Mouse (Mus musculus): Measurements from ENCODE around the gene Olfr171. TPM values are rescaled to one million over a fixed set of nuclear protein-coding genes. Genes with fewer than 3 reads are reported as not detected.

Gene Olfr171
- polyA plus RNA-seq (2012; fragmentation: generic; extraction: Trizol) = not detected

DNA sequence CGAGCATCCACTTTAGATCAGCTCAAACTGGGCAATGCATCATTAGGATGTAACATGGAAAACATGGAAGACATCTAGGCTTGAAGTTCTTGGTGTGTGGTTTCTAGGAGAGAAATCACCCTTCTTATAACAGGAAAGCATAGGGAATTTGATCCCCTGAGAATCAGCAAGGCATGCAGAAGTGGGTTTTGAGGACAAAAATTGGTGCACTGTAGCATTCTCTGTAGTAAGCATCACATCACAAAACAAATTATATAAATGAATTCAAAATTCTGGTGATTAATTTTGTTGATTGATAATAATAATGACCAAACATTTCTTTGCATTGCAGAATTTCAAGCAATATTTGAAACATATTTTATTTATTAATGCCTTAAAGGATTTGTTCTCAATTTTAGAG, at the start of gene Olfr171:
Gene Olfr171 (minus strand): TSS at position 101 of the 400 bp plus-strand sequence.

DNA sequence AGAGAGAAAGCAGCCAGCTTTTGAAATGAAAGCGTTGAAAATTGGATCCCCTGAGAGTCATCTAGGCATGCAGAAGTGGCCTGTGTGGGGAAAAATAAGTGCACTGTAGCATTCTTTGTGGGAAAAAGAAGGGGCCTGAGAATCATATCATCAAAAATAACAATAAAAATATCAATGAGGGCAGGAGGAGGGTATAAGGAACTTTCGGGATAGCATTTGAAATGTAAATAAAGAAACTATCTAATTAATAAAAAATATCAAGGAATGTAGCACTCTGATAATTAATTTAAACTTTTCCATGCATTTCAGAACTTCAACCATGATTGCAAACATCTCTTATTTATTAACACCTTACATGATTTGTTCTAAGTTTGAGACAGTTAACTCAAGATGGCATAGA, 17.9 kb downstream of the Olfr171 start, which contains the start of gene Olfr170:
Gene Olfr170 (minus strand): TSS at position 101 of the 400 bp plus-strand sequence.

Other genes starting within 250 kb of the Olfr171 start
- not detected for gene Olfr165, start 206.8 kb downstream of the Olfr171 start, polyA plus RNA-seq (2012; fragmentation: generic; extraction: Trizol)
- gene Olfr166, start 146.2 kb downstream of the Olfr171 start, polyA plus RNA-seq (2012; fragmentation: generic; extraction: Trizol) = not detected
- not detected for gene Olfr167, start 107.7 kb downstream of the Olfr171 start, polyA plus RNA-seq (2012; fragmentation: generic; extraction: Trizol)
- not detected for gene Olfr168, start 94.4 kb downstream of the Olfr171 start, polyA plus RNA-seq (2012; fragmentation: generic; extraction: Trizol)
- gene Olfr169, start 58.1 kb downstream of the Olfr171 start, polyA plus RNA-seq (2012; fragmentation: generic; extraction: Trizol) = not detected
- not detected for gene Olfr170, start 18.0 kb downstream of the Olfr171 start, polyA plus RNA-seq (2012; fragmentation: generic; extraction: Trizol)
- not detected for gene Lamp3, start 76.5 kb upstream of the Olfr171 start, polyA plus RNA-seq (2012; fragmentation: generic; extraction: Trizol)
- not detected for gene B3gnt5, start 130.3 kb upstream of the Olfr171 start, polyA plus RNA-seq (2012; fragmentation: generic; extraction: Trizol)